Mouse (Mus musculus): Measurements from ENCODE around the gene Dtx4. TPM values are rescaled to one million over a fixed set of nuclear protein-coding genes. Genes with fewer than 3 reads are reported as not detected.

The Dtx4 gene
- polyA plus RNA-seq, 1 experiment from 2014 or later, result 5.2 TPM

- H3K9me3 ChIP-seq, result no peaks in the 10 kb centered on the region
- peaks cover 4% of the 10 kb centered on the region; the same call in 1 of the 2 replicates for H3K27me3 ChIP-seq
- H3K4me1 ChIP-seq (replicated peaks), result no peaks in the 10 kb centered on the region
- H3K27ac ChIP-seq, result 0 out of 2 replicates have a peak overlapping the region, but pooled peaks have one; percentile 17
- no peak for ATAC-seq (ENCODE audit: insufficient number of reproducible peaks, insufficient read depth, low FRiP score, low TSS enrichment, low read depth)
- WGBS, result 3% methylated on average over 16 of the region's 16 CpGs
- H3K36me3 ChIP-seq, result no peaks in the 10 kb centered on the region
- peak overlapping the region; percentile 60 for H3K9ac ChIP-seq (replicated peaks)
- peak overlapping the region; percentile 65 for H3K4me2 ChIP-seq
- peak overlapping the region; percentile 41 for H3K4me3 ChIP-seq (replicated peaks)
Measured at GRCm38 (mm10) chr19:12517671-12518540, 16.7 kb upstream of the Dtx4 start.

- no peak for ATAC-seq (ENCODE audit: insufficient number of reproducible peaks, insufficient read depth, low FRiP score, low TSS enrichment, low read depth)
- Histone ChIP-seq H3K4me2 (no peak overlapping the region), H3K4me1 (replicated peaks) (no peaks in the 10 kb centered on the region), H3K27me3 (peaks cover 7% of the 10 kb centered on the region; the same call in 1 of the 2 replicates), H3K27ac (no peak overlapping the region), H3K9me3 (no peaks in the 10 kb centered on the region), H3K36me3 (no peaks in the 10 kb centered on the region), H3K4me3 (replicated peaks) (no peak overlapping the region), H3K9ac (replicated peaks) (no peak overlapping the region)
Measured at GRCm38 (mm10) chr19:12514621-12515020, 13.4 kb upstream of the Dtx4 start.

DNA sequence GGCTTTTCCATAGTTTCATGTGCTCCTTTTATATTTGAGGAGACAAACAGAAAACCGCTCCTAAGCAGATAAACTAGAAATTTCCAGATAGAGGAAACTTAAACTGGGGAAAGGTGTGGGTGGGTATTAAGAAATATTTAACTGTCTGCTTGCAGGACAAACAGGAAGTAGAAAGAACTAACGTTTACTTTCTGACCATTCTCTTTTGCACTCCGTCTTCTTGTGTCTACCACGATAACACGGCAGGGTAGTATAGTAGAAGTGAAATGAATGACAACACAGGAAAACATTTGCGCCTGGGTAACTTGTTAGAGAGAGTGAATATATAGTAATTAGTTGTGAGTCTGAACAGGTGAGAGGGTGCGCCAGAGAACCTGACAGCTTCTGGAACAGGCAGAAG lies 1.5 kb upstream of the Dtx4 start:
- H3K36me3 ChIP-seq, result no peaks in the 10 kb centered on the region
- 91% methylated on average over 7 of the region's 7 CpGs for WGBS
- H3K27me3 ChIP-seq, result peaks cover 21% of the 10 kb centered on the region
- no peak for ATAC-seq (ENCODE audit: insufficient number of reproducible peaks, insufficient read depth, low FRiP score, low TSS enrichment, low read depth)
- no peak overlapping the region for H3K27ac ChIP-seq
- H3K4me3 ChIP-seq (replicated peaks), result no peak overlapping the region
- H3K9ac ChIP-seq (replicated peaks), result no peak overlapping the region
- H3K4me2 ChIP-seq, result no peak overlapping the region
- peaks cover 16% of the 10 kb centered on the region; the same call in 1 of the 2 replicates for H3K4me1 ChIP-seq (replicated peaks)
- H3K9me3 ChIP-seq, result no peaks in the 10 kb centered on the region

GRCm38 (mm10) chr19:12500881-12501311 lies 358 bp downstream of the Dtx4 start:
- peaks cover 21% of the 10 kb centered on the region for H3K27me3 ChIP-seq
- WGBS, result under 1% methylated on average over 38 of the region's 38 CpGs
- H3K4me1 ChIP-seq (replicated peaks), result peaks cover 16% of the 10 kb centered on the region; the same call in 1 of the 2 replicates
- peak overlapping the region; percentile 94 for H3K4me2 ChIP-seq
- H3K4me3 ChIP-seq (replicated peaks), result peak overlapping the region; percentile 70
- peak; percentile 64 for ATAC-seq (ENCODE audit: insufficient number of reproducible peaks, insufficient read depth, low FRiP score, low TSS enrichment, low read depth)
- H3K9ac ChIP-seq (replicated peaks), result peak overlapping the region; percentile 81
- no peaks in the 10 kb centered on the region for H3K9me3 ChIP-seq
- peak overlapping the region; percentile 74 for H3K27ac ChIP-seq
- no peaks in the 10 kb centered on the region for H3K36me3 ChIP-seq

DNA sequence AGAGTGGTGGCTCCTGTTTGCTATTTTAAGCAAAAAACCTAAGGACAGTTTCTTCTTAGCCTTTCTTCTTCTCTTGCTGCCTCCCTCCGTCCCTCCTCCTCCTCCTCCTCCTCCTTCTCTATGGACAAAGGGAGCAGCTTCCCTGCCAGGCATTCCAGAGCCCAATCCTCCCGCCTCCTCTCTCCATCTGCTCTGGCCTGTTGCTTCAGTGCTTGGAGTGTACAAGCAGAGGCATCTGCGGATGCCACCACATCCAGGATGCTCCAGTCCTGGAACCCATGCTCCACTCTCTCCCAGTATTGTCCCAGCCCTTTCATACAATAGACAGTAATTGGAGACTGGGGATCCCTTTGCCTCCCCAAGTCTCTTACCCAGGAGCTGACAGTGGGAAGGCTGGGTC lies 1.1 kb downstream of the Dtx4 start:
- 12% methylated on average over 3 of the region's 3 CpGs for WGBS
- no peak overlapping the region for H3K27ac ChIP-seq

DNA sequence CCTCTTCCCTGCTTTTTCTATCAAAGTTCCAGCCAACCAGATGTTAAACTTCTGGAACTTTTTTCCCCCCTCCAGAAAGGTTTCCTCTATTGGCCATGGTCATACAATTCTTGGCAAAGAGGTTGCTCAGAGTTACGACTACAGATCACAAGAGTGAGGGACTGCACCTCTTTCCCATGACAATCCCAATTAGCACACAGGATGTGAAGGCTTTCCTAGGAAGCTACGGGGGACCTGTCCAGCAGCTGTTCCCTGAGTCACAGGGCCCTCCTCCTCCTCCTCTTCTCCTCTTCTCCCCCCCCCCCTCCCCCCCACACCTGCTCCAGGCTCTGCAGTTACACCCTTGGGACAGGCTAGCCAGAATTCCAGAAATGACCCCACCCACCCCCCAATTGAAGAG lies 1.8 kb downstream of the Dtx4 start:
- Histone ChIP-seq H3K9me3 (no peaks in the 10 kb centered on the region), H3K27ac (no peak overlapping the region), H3K27me3 (peaks cover 21% of the 10 kb centered on the region), H3K9ac (replicated peaks) (no peak overlapping the region), H3K36me3 (no peaks in the 10 kb centered on the region), H3K4me2 (peak overlapping the region; percentile 94), H3K4me3 (replicated peaks) (no peak overlapping the region), H3K4me1 (replicated peaks) (peaks cover 16% of the 10 kb centered on the region; the same call in 1 of the 2 replicates)
- 29% methylated on average over 2 of the region's 2 CpGs for WGBS
- ATAC-seq (ENCODE audit: insufficient number of reproducible peaks, insufficient read depth, low FRiP score, low TSS enrichment, low read depth), result no peak

More for the DNA sequence above, 1.1 kb downstream of the Dtx4 start:
- H3K4me1 ChIP-seq (replicated peaks), result peaks cover 16% of the 10 kb centered on the region; the same call in 1 of the 2 replicates
- peak overlapping the region; percentile 94 for H3K4me2 ChIP-seq
- H3K27me3 ChIP-seq, result peaks cover 21% of the 10 kb centered on the region
- no peak overlapping the region for H3K9ac ChIP-seq (replicated peaks)
- H3K36me3 ChIP-seq, result no peaks in the 10 kb centered on the region
- peak overlapping the region; percentile 70 for H3K4me3 ChIP-seq (replicated peaks)
- no peak for ATAC-seq (ENCODE audit: insufficient number of reproducible peaks, insufficient read depth, low FRiP score, low TSS enrichment, low read depth)
- no peaks in the 10 kb centered on the region for H3K9me3 ChIP-seq

GRCm38 (mm10) chr19:12498941-12499340 lies 2.3 kb downstream of the Dtx4 start:
- no peak for ATAC-seq (ENCODE audit: insufficient number of reproducible peaks, insufficient read depth, low FRiP score, low TSS enrichment, low read depth)
- no peak overlapping the region for H3K9ac ChIP-seq (replicated peaks)
- no peak overlapping the region for H3K27ac ChIP-seq
- H3K27me3 ChIP-seq, result peaks cover 21% of the 10 kb centered on the region
- H3K9me3 ChIP-seq, result no peaks in the 10 kb centered on the region
- H3K36me3 ChIP-seq, result no peaks in the 10 kb centered on the region
- H3K4me1 ChIP-seq (replicated peaks), result peaks cover 16% of the 10 kb centered on the region; the same call in 1 of the 2 replicates
- no peak overlapping the region for H3K4me3 ChIP-seq (replicated peaks)
- 100% methylated on average over 1 of the region's 1 CpGs for WGBS
- no peak overlapping the region for H3K4me2 ChIP-seq

DNA sequence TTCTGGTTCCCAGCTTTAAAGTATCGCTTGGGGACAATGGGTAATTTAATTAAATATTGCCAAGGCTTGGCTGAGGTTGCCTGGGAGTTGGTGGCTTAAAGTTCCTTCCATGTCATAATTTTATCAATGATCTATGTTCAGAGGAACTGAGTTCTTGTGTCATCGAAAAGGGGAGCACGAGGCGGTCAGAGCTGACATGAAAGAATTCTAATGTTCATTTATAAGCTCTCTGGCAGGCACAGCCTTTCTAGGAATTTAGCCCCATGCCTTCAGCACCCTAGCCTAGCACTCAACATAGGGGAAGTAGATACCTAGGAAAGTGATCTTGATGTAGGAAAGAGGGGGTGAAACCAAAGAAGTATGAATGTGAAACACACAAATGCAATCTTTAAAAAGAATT lies 2.9 kb downstream of the Dtx4 start:
- Histone ChIP-seq H3K4me3 (replicated peaks) (no peak overlapping the region), H3K9ac (replicated peaks) (no peak overlapping the region), H3K36me3 (no peaks in the 10 kb centered on the region), H3K9me3 (no peaks in the 10 kb centered on the region), H3K4me1 (replicated peaks) (peaks cover 16% of the 10 kb centered on the region; the same call in 1 of the 2 replicates), H3K27me3 (peaks cover 21% of the 10 kb centered on the region), H3K27ac (no peak overlapping the region), H3K4me2 (no peak overlapping the region)
- WGBS, result 89% methylated on average over 4 of the region's 4 CpGs
- ATAC-seq (ENCODE audit: insufficient number of reproducible peaks, insufficient read depth, low FRiP score, low TSS enrichment, low read depth), result no peak

GRCm38 (mm10) chr19:12497909-12498308 lies 3.3 kb downstream of the Dtx4 start:
- Histone ChIP-seq H3K4me2 (no peak overlapping the region), H3K4me1 (replicated peaks) (peaks cover 16% of the 10 kb centered on the region; the same call in 1 of the 2 replicates), H3K9ac (replicated peaks) (no peak overlapping the region), H3K27ac (no peak overlapping the region), H3K27me3 (peaks cover 21% of the 10 kb centered on the region), H3K4me3 (replicated peaks) (no peak overlapping the region), H3K36me3 (no peaks in the 10 kb centered on the region), H3K9me3 (no peaks in the 10 kb centered on the region)
- ATAC-seq (ENCODE audit: insufficient number of reproducible peaks, insufficient read depth, low FRiP score, low TSS enrichment, low read depth), result no peak
- WGBS, result 91% methylated on average over 2 of the region's 2 CpGs

DNA sequence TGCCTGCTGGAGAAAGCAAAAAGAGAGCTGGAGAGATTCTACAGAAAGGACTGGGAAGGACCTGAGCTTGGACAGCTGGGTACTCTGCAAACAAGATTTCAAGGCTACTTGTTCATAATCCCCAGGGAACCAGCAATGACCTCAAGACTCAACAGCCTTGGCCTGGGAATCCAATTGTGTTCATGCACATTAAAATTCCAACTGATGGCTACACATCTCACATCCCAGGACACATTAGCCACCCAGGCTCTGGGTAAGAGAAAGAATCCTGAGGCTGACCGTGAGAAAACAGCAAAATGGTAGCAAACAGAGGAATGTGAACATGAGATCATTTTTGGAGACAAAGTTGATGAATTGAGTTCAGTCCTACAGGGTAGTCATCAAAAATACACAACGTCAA lies 5.0 kb downstream of the Dtx4 start:
- ATAC-seq (ENCODE audit: insufficient number of reproducible peaks, insufficient read depth, low FRiP score, low TSS enrichment, low read depth), result no peak
- H3K9me3 ChIP-seq, result no peaks in the 10 kb centered on the region
- peaks cover 5% of the 10 kb centered on the region for H3K36me3 ChIP-seq
- no peak overlapping the region for H3K9ac ChIP-seq (replicated peaks)
- no peak overlapping the region for H3K27ac ChIP-seq
- H3K27me3 ChIP-seq, result peaks cover 21% of the 10 kb centered on the region
- H3K4me2 ChIP-seq, result no peak overlapping the region
- 88% methylated on average over 2 of the region's 2 CpGs for WGBS
- peaks cover 16% of the 10 kb centered on the region; the same call in 1 of the 2 replicates for H3K4me1 ChIP-seq (replicated peaks)
- no peak overlapping the region for H3K4me3 ChIP-seq (replicated peaks)

GRCm38 (mm10) chr19:12494972-12495535 lies 6.2 kb downstream of the Dtx4 start:
- Histone ChIP-seq H3K9me3 (no peaks in the 10 kb centered on the region), H3K27me3 (peaks cover 12% of the 10 kb centered on the region), H3K9ac (replicated peaks) (no peak overlapping the region), H3K36me3 (peaks cover 12% of the 10 kb centered on the region), H3K4me3 (replicated peaks) (no peak overlapping the region), H3K4me2 (no peak overlapping the region), H3K27ac (no peak overlapping the region), H3K4me1 (replicated peaks) (peaks cover 7% of the 10 kb centered on the region; the same call in 1 of the 2 replicates)
- ATAC-seq (ENCODE audit: insufficient number of reproducible peaks, insufficient read depth, low FRiP score, low TSS enrichment, low read depth), result no peak
- WGBS, result 74% methylated on average over 3 of the region's 3 CpGs

Data from limb, embryonic 12.5 days (tissue).